Mouse (Mus musculus) embryonic facial prominence, embryonic 12.5 days (tissue): ENCODE results near the gene AK157302. TPM values are rescaled to one million over a fixed set of nuclear protein-coding genes. Genes with fewer than 3 reads are reported as not detected.

Source experiments
- microRNA counts: library from miRNA; unstranded; fragments of <30 nt; microRNA quantifications from one replicate; lab custom pipeline; 2017
- microRNA-seq: library from miRNA; unstranded; fragments of <30 nt; microRNA quantifications from one replicate; pipeline ENCODE4, GENCODE M21; 2017
- polyA plus RNA-seq: library from polyadenylated mRNA; unstranded; fragments of >200 nt; fragmentation: Nextera tagmentation; extraction: Ambion mirVana; gene quantifications from 2 replicates; pipeline ENCODE4 v1.2.1, GENCODE M21; 2016

AK157302 gene
- polyA plus RNA-seq, 1 experiment from 2014 or later: 0.37 TPM

MicroRNA genes within 50 kb of the gene (microRNA counts, 519-probe panel; counts per million panel counts)
- microRNA mmu-miR-1896 (lab: Ali Mortazavi, UCI): 4,091 counts per million, percentile 79 among the panel's probes with 10 or more counts

Small RNA genes within 50 kb of the gene (microRNA-seq; reads per million reads assigned to microRNA genes)
- not detected for gene Mir1896

Other genes starting within 250 kb of the AK157302 start
- not detected in 2 replicates for gene Gpx5, start 202.5 kb upstream of the AK157302 start, polyA plus RNA-seq
- 0.13 and 0.55 TPM in 2 replicates for gene Gpx6, start 183.1 kb upstream of the AK157302 start, polyA plus RNA-seq
- gene Olfr1367, start 148.3 kb upstream of the AK157302 start, polyA plus RNA-seq: not detected in 2 replicates
- gene Zscan12, start 132.4 kb upstream of the AK157302 start, polyA plus RNA-seq: 17.4 and 19.2 TPM in 2 replicates
- gene Zkscan3, start 92.5 kb upstream of the AK157302 start, polyA plus RNA-seq: 101 and 103 TPM in 2 replicates
- 3.3 and 4.2 TPM in 2 replicates for gene Pgbd1, start 54.2 kb upstream of the AK157302 start, polyA plus RNA-seq
- 30.5 and 34.4 TPM in 2 replicates for gene Zscan26, start 41.5 kb upstream of the AK157302 start, polyA plus RNA-seq
- 2.6 and 3.1 TPM in 2 replicates for gene Nkapl, start 26.7 kb upstream of the AK157302 start, polyA plus RNA-seq
- 3.6 and 4.4 TPM in 2 replicates for gene Zkscan4, start 16.3 kb upstream of the AK157302 start, polyA plus RNA-seq
- not detected in 2 replicates for gene Gm10065, start 15.8 kb upstream of the AK157302 start, polyA plus RNA-seq
- gene Gm11273, start 6.2 kb downstream of the AK157302 start, polyA plus RNA-seq: 2.3 and 2.9 TPM in 2 replicates
- 8.2 and 9.4 TPM in 2 replicates for gene Zkscan8, start 35.9 kb downstream of the AK157302 start, polyA plus RNA-seq
- gene Olfr1366, start 47.6 kb downstream of the AK157302 start, polyA plus RNA-seq: 0.19 and 0.40 TPM in 2 replicates
- gene Olfr1535, start 64.7 kb downstream of the AK157302 start, polyA plus RNA-seq: 0.08 TPM in 1 of 2 replicates, not detected in the other
- not detected in 2 replicates for gene Olfr1364, start 86.5 kb downstream of the AK157302 start, polyA plus RNA-seq
- not detected in 2 replicates for gene Olfr1362, start 118.8 kb downstream of the AK157302 start, polyA plus RNA-seq
- not detected in 2 replicates for gene Olfr11, start 147.3 kb downstream of the AK157302 start, polyA plus RNA-seq
- gene Olfr1361, start 168.2 kb downstream of the AK157302 start, polyA plus RNA-seq: not detected in 2 replicates
- gene Olfr1360, start 182.2 kb downstream of the AK157302 start, polyA plus RNA-seq: not detected in 2 replicates
- gene Olfr1359, start 202.9 kb downstream of the AK157302 start, polyA plus RNA-seq: not detected in 2 replicates
- gene Hist1h2bl, start 220.9 kb downstream of the AK157302 start, polyA plus RNA-seq: 3.1 and 3.6 TPM in 2 replicates
- 41.3 and 50.1 TPM in 2 replicates for gene Hist1h2ai, start 221.2 kb downstream of the AK157302 start, polyA plus RNA-seq
- gene Hist1h3h, start 222.4 kb downstream of the AK157302 start, polyA plus RNA-seq: 17.9 and 30.8 TPM in 2 replicates
- 8.3 and 8.9 TPM in 2 replicates for gene Hist1h2bm, start 226.8 kb downstream of the AK157302 start, polyA plus RNA-seq
- gene Hist1h4j, start 239.8 kb downstream of the AK157302 start, polyA plus RNA-seq: 1.6 and 1.9 TPM in 2 replicates